Mouse (Mus musculus) intestine, embryonic 16.5 days (tissue): Measurements from ENCODE around the gene Elf5. TPM values are rescaled to one million over a fixed set of nuclear protein-coding genes. Genes with fewer than 3 reads are reported as not detected.
A peak's percentile ranks its signal among the peaks of the same experiment; 100 is the strongest.

Source experiments
- ATAC-seq: fragments of 200-750 bp; cut with Nextera tagmentation; 2 replicates; pipeline ENCODE4 v1.8.0; 2017; ENCODE audit warnings: moderate TSS enrichment, moderate library complexity
- H3K27ac ChIP-seq: fragments of 300-500 bp; sonication (generic); 2 replicates; pipeline ENCODE4 v1.5.1; 2014; ENCODE audit warnings: mild to moderate bottlenecking, low read length
- H3K27me3 ChIP-seq: fragments of 300-500 bp; sonication (generic); replicated peaks from 2 replicates; pipeline ENCODE4 v1.6.1; 2014; ENCODE audit warnings: low read length, control low read depth, mixed read lengths; ENCODE audit not compliant: control insufficient read depth, insufficient read depth
- H3K36me3 ChIP-seq: fragments of 300-500 bp; sonication (generic); 2 replicates; pipeline ENCODE4 v1.6.1; 2014; ENCODE audit warnings: low read length, control low read depth; ENCODE audit not compliant: control insufficient read depth, insufficient read depth
- H3K4me1 ChIP-seq: fragments of 300-500 bp; sonication (generic); 2 replicates; pipeline ENCODE4 v1.6.1; 2014; ENCODE audit warnings: low read length, control low read depth, mixed read lengths; ENCODE audit not compliant: control insufficient read depth, insufficient read depth
- H3K4me2 ChIP-seq: fragments of 300-500 bp; sonication (generic); 2 replicates; pipeline ENCODE4 v1.6.1; 2014; ENCODE audit warnings: low read depth, low read length, control low read depth
- H3K4me3 ChIP-seq: fragments of 300-500 bp; sonication (generic); 2 replicates; pipeline ENCODE4 v1.5.1; 2014; ENCODE audit warnings: mild to moderate bottlenecking, low read length
- H3K9ac ChIP-seq: fragments of 300-500 bp; sonication (generic); 2 replicates; pipeline ENCODE4 v1.6.1; 2014; ENCODE audit warnings: low read depth, low read length
- H3K9me3 ChIP-seq: fragments of 300-500 bp; sonication (generic); 2 replicates; pipeline ENCODE4 v1.6.1; 2016; ENCODE audit warnings: low read length, control low read depth; ENCODE audit not compliant: control insufficient read depth
- WGBS: fragments of 180-500 bp; shearing (Covaris S2); extraction: QIAGEN DNeasy Blood & Tissue Kit; methylation state at CpG from one replicate; pipeline ENCODE4 v1.1.7; 2014; 5-methylcytosine and 5-hydroxymethylcytosine counted together
- polyA plus RNA-seq: library from polyadenylated mRNA; unstranded; fragments of >200 nt; fragmentation: Nextera tagmentation; extraction: Ambion mirVana; gene quantifications from 2 replicates; pipeline ENCODE4 v1.2.1, GENCODE M21; 2015

Gene Elf5
- polyA plus RNA-seq, 1 experiment from 2014 or later = 0.22 TPM

GRCm38 (mm10) chr2:103428356-103428755 is 16.9 kb downstream of the Elf5 start:
- H3K9ac ChIP-seq = no peak overlapping the region
- H3K9me3 ChIP-seq = no peaks in the 10 kb centered on the region
- no peaks in the 10 kb centered on the region for H3K4me1 ChIP-seq
- H3K27me3 ChIP-seq = no peaks in the 10 kb centered on the region
- WGBS = 71% methylated on average over 3 of the region's 3 CpGs
- no peak overlapping the region for H3K4me3 ChIP-seq
- no peaks in the 10 kb centered on the region for H3K36me3 ChIP-seq
- H3K4me2 ChIP-seq = no peak overlapping the region
- ATAC-seq = no peak
- no peak overlapping the region for H3K27ac ChIP-seq

- Histone ChIP-seq H3K9ac (no peak overlapping the region), H3K4me1 (peaks cover 1% of the 10 kb centered on the region), H3K27me3 (no peaks in the 10 kb centered on the region), H3K4me3 (no peak overlapping the region), H3K36me3 (no peaks in the 10 kb centered on the region), H3K27ac (no peak overlapping the region), H3K9me3 (no peaks in the 10 kb centered on the region), H3K4me2 (no peak overlapping the region)
- 42% methylated on average over 1 of the region's 1 CpGs for WGBS
- no peak for ATAC-seq
Observed at GRCm38 (mm10) chr2:103430712-103431111, 19.2 kb downstream of the Elf5 start.

- Histone ChIP-seq H3K4me3 (no peak overlapping the region), H3K27ac (no peak overlapping the region), H3K9ac (no peak overlapping the region), H3K27me3 (no peaks in the 10 kb centered on the region), H3K4me2 (no peak overlapping the region), H3K4me1 (peaks cover 12% of the 10 kb centered on the region), H3K36me3 (no peaks in the 10 kb centered on the region), H3K9me3 (no peaks in the 10 kb centered on the region)
- WGBS = 60% methylated on average over 8 of the region's 8 CpGs
- ATAC-seq = no peak
Observed at GRCm38 (mm10) chr2:103432695-103433275, 21.3 kb downstream of the Elf5 start.

- Histone ChIP-seq H3K4me1 (peaks cover 12% of the 10 kb centered on the region), H3K4me2 (no peak overlapping the region), H3K36me3 (no peaks in the 10 kb centered on the region), H3K9ac (no peak overlapping the region), H3K9me3 (no peaks in the 10 kb centered on the region), H3K27ac (no peak overlapping the region), H3K4me3 (no peak overlapping the region), H3K27me3 (no peaks in the 10 kb centered on the region)
- no peak for ATAC-seq
- WGBS = 85% methylated on average over 2 of the region's 2 CpGs
Observed at GRCm38 (mm10) chr2:103435110-103435509, 23.6 kb downstream of the Elf5 start.

GRCm38 (mm10) chr2:103436534-103436933 is 25.0 kb downstream of the Elf5 start:
- peak overlapping the region; percentile 39; the same call in 1 of the 2 replicates for H3K27ac ChIP-seq
- H3K36me3 ChIP-seq = no peaks in the 10 kb centered on the region
- no peak overlapping the region for H3K9ac ChIP-seq
- no peaks in the 10 kb centered on the region for H3K9me3 ChIP-seq
- H3K4me2 ChIP-seq = no peak overlapping the region
- ATAC-seq = 0 out of 2 replicates have a peak, but pooled peaks have one; percentile 32
- H3K4me3 ChIP-seq = no peak overlapping the region
- WGBS = 32% methylated on average over 5 of the region's 5 CpGs
- no peaks in the 10 kb centered on the region for H3K27me3 ChIP-seq
- peaks cover 12% of the 10 kb centered on the region for H3K4me1 ChIP-seq

GRCm38 (mm10) chr2:103439071-103439622 is 27.7 kb downstream of the Elf5 start:
- 90% methylated on average over 11 of the region's 11 CpGs for WGBS
- no peak overlapping the region for H3K4me3 ChIP-seq
- peaks cover 12% of the 10 kb centered on the region for H3K4me1 ChIP-seq
- H3K9me3 ChIP-seq = no peaks in the 10 kb centered on the region
- H3K9ac ChIP-seq = no peak overlapping the region
- ATAC-seq = no peak
- H3K36me3 ChIP-seq = no peaks in the 10 kb centered on the region
- H3K27me3 ChIP-seq = no peaks in the 10 kb centered on the region
- H3K27ac ChIP-seq = no peak overlapping the region
- no peak overlapping the region for H3K4me2 ChIP-seq

GRCm38 (mm10) chr2:103439710-103440109 is 28.2 kb downstream of the Elf5 start:
- Histone ChIP-seq H3K4me2 (peak overlapping the region; percentile 45; the same call in 1 of the 2 replicates), H3K9ac (no peak overlapping the region)
- 6% methylated on average over 12 of the region's 12 CpGs for WGBS

GRCm38 (mm10) chr2:103445776-103446175 is 34.3 kb downstream of the Elf5 start:
- no peak for ATAC-seq
- Histone ChIP-seq H3K9ac (no peak overlapping the region), H3K9me3 (no peaks in the 10 kb centered on the region), H3K4me3 (no peak overlapping the region), H3K27ac (no peak overlapping the region), H3K4me1 (no peaks in the 10 kb centered on the region), H3K4me2 (no peak overlapping the region), H3K27me3 (no peaks in the 10 kb centered on the region), H3K36me3 (no peaks in the 10 kb centered on the region)
- 62% methylated on average over 6 of the region's 6 CpGs for WGBS

More at GRCm38 (mm10) chr2:103439710-103440109, 28.2 kb downstream of the Elf5 start:
- no peaks in the 10 kb centered on the region for H3K9me3 ChIP-seq
- H3K27ac ChIP-seq = no peak overlapping the region
- no peaks in the 10 kb centered on the region for H3K36me3 ChIP-seq
- H3K4me1 ChIP-seq = peaks cover 12% of the 10 kb centered on the region
- ATAC-seq = peak; percentile 39; the same call in 1 of the 2 replicates
- H3K4me3 ChIP-seq = no peak overlapping the region
- H3K27me3 ChIP-seq = no peaks in the 10 kb centered on the region

GRCm38 (mm10) chr2:103446326-103446725 is 34.8 kb downstream of the Elf5 start:
- ATAC-seq = no peak
- Histone ChIP-seq H3K4me1 (no peaks in the 10 kb centered on the region), H3K27ac (no peak overlapping the region), H3K4me2 (no peak overlapping the region), H3K27me3 (no peaks in the 10 kb centered on the region), H3K4me3 (no peak overlapping the region), H3K36me3 (no peaks in the 10 kb centered on the region), H3K9ac (no peak overlapping the region), H3K9me3 (no peaks in the 10 kb centered on the region)
- WGBS = 87% methylated on average over 6 of the region's 6 CpGs
